Mouse (Mus musculus) hindbrain, embryonic 12.5 days (tissue): ENCODE results near the gene Cyb561a3. TPM values are rescaled to one million over a fixed set of nuclear protein-coding genes. Genes with fewer than 3 reads are reported as not detected.
"Not testable (repeated sequence)": the region's sequence is repeated elsewhere in the genome, so short reads cannot be mapped to it uniquely, and the experiment has no call there.

Experiments
- ATAC-seq: fragments of 200-750 bp; cut with Nextera tagmentation; 2 replicates; pipeline ENCODE4 v1.8.0; 2017; ENCODE audit warnings: moderate TSS enrichment; ENCODE audit not compliant: low FRiP score
- H3K27ac ChIP-seq: fragments of 300-500 bp; sonication (generic); 2 replicates; pipeline ENCODE4 v1.5.1; 2016; ENCODE audit warnings: mild to moderate bottlenecking
- H3K27me3 ChIP-seq: fragments of 300-500 bp; sonication (generic); 2 replicates; pipeline ENCODE4 v1.6.1; 2016; ENCODE audit warnings: mild to moderate bottlenecking
- H3K36me3 ChIP-seq: fragments of 300-500 bp; sonication (generic); 2 replicates; pipeline ENCODE4 v1.6.1; 2016; ENCODE audit warnings: mild to moderate bottlenecking
- H3K4me1 ChIP-seq: fragments of 300-500 bp; sonication (generic); 2 replicates; pipeline ENCODE4 v1.6.1; 2016
- H3K4me2 ChIP-seq: fragments of 300-500 bp; sonication (generic); replicated peaks from 2 replicates; pipeline ENCODE4 v1.6.1; 2016; ENCODE audit warnings: mild to moderate bottlenecking
- H3K4me3 ChIP-seq: fragments of 300-500 bp; sonication (generic); 2 replicates; pipeline ENCODE4 v1.5.1; 2016; ENCODE audit warnings: mild to moderate bottlenecking
- H3K9ac ChIP-seq: fragments of 300-500 bp; sonication (generic); 2 replicates; pipeline ENCODE4 v1.6.1; 2016; ENCODE audit warnings: mild to moderate bottlenecking, moderate library complexity
- H3K9me3 ChIP-seq: fragments of 300-500 bp; sonication (generic); replicated peaks from 2 replicates; pipeline ENCODE4 v1.6.1; 2016; ENCODE audit warnings: mild to moderate bottlenecking
- WGBS: fragments of 180-500 bp; shearing (Covaris S2); methylation state at CpG from one replicate; pipeline ENCODE4 v1.1.7; 2016; 5-methylcytosine and 5-hydroxymethylcytosine counted together
- polyA plus RNA-seq: library from polyadenylated mRNA; unstranded; fragments of >200 nt; fragmentation: Nextera tagmentation; extraction: Ambion mirVana; gene quantifications from 2 replicates; pipeline ENCODE4 v1.2.1, GENCODE M21; 2016

Gene Cyb561a3
- polyA plus RNA-seq = 15.8 and 16.3 TPM in 2 replicates

DNA sequence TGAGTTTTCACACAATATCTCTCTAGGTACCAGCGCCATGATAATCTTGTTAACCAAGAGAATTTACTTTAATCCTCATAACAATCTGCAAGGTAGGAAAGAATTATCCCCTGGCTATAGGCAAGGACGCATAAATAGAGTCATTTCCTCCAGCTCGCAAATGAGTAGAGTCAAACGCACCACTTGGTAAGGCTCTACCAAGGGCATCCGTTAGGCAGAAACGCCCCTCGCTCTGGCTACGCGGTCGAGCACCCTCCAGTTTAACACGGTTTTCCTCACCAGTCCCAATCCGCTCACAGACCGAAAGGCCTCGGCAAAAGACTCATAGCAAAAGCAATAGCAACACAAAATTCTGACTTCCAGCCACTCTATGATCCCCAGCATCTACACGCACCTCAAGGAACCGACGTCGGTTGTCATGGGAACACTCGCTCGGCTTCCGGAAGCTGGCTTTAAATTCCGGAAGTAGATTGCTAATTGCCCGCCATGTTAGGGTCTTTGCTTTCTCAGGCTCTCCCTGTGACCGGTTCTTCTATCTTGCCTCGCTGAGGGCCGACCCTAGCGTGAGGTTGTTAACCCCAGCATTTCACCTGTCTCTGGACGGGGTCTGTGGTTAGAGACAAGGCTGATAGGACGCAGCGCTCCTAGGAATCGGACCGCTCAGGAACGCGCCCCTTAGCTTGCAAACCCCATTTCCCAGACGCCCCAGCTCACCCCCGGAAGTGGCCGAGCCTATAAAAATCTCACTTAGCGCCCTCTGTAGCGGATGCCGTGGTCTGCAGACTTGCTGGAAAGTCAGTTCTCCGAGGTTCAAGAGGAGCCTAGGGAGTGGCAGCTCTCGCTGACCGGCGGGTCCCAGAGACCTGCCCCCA lies at the start of gene Cyb561a3, which contains the start of gene Tmem138:
Cyb561a3 (plus strand) TSS at position 483 of the 872 bp plus-strand sequence.
Tmem138 (minus strand) TSS at position 673 of the 872 bp plus-strand sequence.
- Histone ChIP-seq H3K27me3 (no peaks in the 10 kb centered on the region), H3K27ac (peak within 1 kb of the TSS; percentile 94), H3K9ac (peak within 1 kb of the TSS; percentile 72), H3K9me3 (no peaks in the 10 kb centered on the region), H3K4me1 (peaks cover 13% of the 10 kb centered on the region), H3K4me2 (peak within 1 kb of the TSS; percentile 83), H3K36me3 (peaks cover 24% of the 10 kb centered on the region), H3K4me3 (peak within 1 kb of the TSS; percentile 68)
- WGBS = under 1% methylated on average over 44 of the region's 44 CpGs
- peak; percentile 97 for ATAC-seq

DNA sequence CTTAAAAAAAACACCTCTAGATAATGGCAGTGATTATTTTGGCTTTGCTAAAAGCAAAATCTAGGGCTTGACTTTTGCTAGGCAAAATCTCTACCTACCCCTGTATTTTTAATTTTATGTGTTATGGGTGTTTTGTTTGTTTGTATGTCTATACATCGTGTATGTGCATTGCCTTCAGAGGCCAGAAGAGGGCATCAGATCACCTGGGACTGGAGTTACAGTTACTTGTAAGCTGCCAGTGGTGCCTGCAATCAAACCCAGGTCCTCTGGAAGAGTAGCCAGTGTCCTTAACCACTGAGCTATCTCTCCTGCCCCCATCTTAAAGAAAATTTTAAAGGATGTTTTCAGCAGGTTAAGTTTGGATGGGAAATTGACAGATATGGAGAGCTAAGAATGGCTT lies 46.9 kb upstream of the Cyb561a3 start:
- Histone ChIP-seq H3K4me1 (peaks cover 17% of the 10 kb centered on the region), H3K36me3 (peaks cover 49% of the 10 kb centered on the region), H3K9ac (no peak overlapping the region), H3K27ac (no peak overlapping the region), H3K27me3 (no peaks in the 10 kb centered on the region), H3K4me3 (no peak overlapping the region), H3K4me2 (no peak overlapping the region), H3K9me3 (no peaks in the 10 kb centered on the region)
- ATAC-seq = no peak
- 89% methylated on average over 1 of the region's 1 CpGs for WGBS

DNA sequence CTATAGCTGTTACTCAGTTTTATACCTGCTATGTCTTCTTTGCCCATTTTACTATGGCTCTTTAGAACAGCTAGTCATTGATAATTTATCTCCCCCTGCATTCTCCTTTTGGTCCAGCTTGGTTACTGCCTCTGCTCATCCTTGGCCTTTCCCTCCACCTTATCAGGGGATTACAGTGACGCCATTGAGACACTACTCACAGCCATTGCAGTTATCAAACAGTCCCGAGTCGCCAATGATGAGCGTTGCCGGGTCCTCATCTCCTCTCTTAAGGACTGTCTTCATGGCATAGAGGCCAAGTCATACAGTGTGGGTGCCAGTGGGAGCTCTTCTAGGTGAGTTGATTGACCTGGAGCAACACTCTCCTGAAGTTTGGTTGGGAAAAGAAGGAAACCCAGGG lies 37.5 kb upstream of the Cyb561a3 start:
- WGBS = 97% methylated on average over 5 of the region's 5 CpGs
- no peak for ATAC-seq
- peaks cover 89% of the 10 kb centered on the region for H3K36me3 ChIP-seq

DNA sequence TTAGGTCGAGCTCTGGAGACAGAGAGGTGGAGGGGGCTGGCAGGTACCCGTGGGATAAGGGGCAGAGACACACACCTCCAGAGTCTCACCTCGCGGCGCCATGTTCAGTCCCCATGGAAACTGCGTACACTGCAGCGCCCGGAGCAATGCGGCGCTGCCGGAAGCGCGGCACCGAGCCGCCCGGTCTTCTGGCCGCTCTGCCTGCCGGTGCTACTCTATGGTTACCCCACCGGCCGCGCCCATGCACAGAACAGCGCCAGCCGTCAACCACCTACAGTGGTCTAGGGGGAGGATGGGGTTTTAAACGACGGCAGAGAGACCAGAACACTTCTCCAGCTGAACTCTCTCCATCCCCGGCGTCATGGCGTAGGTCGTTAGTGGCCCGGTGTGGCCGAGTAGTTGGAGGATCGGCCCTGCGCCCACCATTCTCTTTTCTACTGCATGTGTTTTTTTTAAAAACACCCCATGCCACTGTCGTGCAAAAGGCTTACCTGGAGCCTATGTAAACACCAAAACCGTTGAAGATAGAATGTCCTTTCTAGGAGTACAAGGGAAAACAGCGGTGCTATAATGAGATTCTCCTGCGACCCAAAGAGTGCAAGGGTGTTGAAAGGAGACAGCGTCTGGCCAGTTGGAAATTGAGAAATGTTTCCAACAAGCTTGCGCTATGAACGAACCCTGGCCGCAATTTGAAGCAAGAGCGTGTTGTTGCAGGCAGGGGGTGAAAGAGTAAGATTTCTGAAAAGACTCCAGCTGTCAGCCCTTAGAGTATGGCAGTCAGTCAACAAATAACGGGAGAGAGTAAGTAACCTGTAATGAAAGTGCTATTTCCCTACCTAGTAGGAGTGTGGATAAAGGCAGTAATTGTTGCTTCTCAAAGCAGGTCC lies 21.1 kb upstream of the Cyb561a3 start, which contains the start of gene Tmem216:
Tmem216 (minus strand) TSS at position 615 of the 887 bp plus-strand sequence.
- Histone ChIP-seq H3K27ac (peak within 1 kb of the TSS; percentile 86), H3K27me3 (no peaks in the 10 kb centered on the region), H3K36me3 (peaks cover 12% of the 10 kb centered on the region), H3K4me2 (peak within 1 kb of the TSS; percentile 84), H3K4me3 (peak within 1 kb of the TSS; percentile 60), H3K9me3 (no peaks in the 10 kb centered on the region), H3K4me1 (peaks cover 14% of the 10 kb centered on the region), H3K9ac (peak within 1 kb of the TSS; percentile 74)
- ATAC-seq = peak; percentile 98
- 1% methylated on average over 43 of the region's 43 CpGs for WGBS

More for the DNA sequence above, 37.5 kb upstream of the Cyb561a3 start:
- H3K9ac ChIP-seq = no peak overlapping the region
- no peaks in the 10 kb centered on the region for H3K27me3 ChIP-seq
- H3K4me1 ChIP-seq = no peaks in the 10 kb centered on the region
- H3K4me2 ChIP-seq = no peak overlapping the region
- no peak overlapping the region for H3K27ac ChIP-seq
- H3K4me3 ChIP-seq = no peak overlapping the region
- H3K9me3 ChIP-seq = no peaks in the 10 kb centered on the region

DNA sequence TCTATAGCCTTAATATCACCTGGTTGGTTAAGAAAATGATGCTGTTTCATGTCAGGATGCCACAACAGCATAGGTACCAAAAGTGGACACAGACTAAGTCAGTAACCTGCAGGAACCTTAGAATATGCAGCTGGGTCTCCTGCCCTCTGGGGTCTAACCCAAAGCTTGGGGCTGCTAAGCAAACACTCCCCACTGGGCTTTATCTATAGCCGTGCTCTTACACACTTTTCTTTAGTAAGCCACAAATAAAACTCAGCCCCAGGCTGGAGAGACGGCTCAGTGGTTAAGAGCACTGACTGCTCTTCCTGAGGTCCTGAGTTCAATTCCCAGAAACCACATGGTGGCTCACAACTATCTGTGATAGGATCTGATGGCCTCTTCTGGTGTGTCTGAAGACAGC lies 20.0 kb upstream of the Cyb561a3 start:
- WGBS = 65% methylated on average over 2 of the region's 2 CpGs
- H3K4me3 ChIP-seq = no peak overlapping the region

DNA sequence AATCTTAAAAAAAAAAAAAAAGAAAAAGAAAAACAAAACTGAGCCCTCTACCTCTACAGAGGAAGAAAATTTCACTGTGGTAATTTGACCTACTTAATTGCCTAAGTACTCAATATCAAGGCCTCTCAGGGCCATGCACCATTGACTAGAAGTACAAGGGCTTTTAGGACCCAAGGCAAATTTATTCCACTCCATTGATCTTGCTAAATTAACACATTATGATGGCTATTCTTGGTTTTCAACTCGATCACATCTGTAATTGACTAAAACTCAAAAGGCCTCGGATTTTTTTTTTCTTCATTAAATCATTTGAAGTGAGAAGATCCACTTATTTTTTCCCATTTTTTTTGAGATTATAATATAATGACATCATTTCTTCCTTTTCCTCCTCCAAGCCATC lies 19.5 kb upstream of the Cyb561a3 start:
- H3K4me1 ChIP-seq = peaks cover 14% of the 10 kb centered on the region
- no peaks in the 10 kb centered on the region for H3K36me3 ChIP-seq
- no peak overlapping the region for H3K9ac ChIP-seq
- ATAC-seq = no peak
- no peaks in the 10 kb centered on the region for H3K27me3 ChIP-seq
- H3K4me2 ChIP-seq = no peak overlapping the region
- WGBS = 76% methylated on average over 2 of the region's 2 CpGs
- no peak overlapping the region for H3K27ac ChIP-seq
- no peaks in the 10 kb centered on the region for H3K9me3 ChIP-seq
- no peak overlapping the region for H3K4me3 ChIP-seq

More for the DNA sequence above, 20.0 kb upstream of the Cyb561a3 start:
- Histone ChIP-seq H3K36me3 (peaks cover 3% of the 10 kb centered on the region; the same call in 1 of the 2 replicates), H3K27ac (no peak overlapping the region), H3K4me2 (0 out of 2 replicates have a peak overlapping the region, but pooled peaks have one; percentile 84), H3K4me1 (peaks cover 14% of the 10 kb centered on the region), H3K9me3 (no peaks in the 10 kb centered on the region), H3K27me3 (no peaks in the 10 kb centered on the region), H3K9ac (no peak overlapping the region)
- no peak for ATAC-seq

DNA sequence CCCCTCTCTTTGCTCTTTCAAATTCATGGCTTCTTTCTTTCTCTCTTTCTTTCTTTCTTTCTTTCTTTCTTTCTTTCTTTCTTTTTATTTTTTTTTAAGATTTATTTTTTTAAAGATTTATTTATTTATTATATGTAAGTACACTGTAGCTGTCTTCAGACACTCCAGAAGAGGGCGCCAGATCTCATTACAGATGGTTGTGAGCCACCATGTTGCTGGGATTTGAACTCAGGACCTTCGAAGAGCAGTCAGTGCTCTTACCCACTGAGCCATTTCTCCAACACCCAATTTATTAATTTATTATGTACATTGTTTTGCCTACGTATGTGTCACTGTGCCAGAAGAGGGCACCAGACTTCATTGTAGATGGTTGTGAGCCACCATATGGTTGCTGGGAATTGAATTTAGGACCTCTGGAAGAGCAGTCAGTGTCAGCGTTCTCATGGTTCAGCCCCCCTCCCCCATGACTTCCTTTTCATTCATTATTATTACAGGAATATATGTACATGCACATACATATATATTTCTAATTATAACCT lies 19.1 kb upstream of the Cyb561a3 start:
- not testable (repeated sequence) for H3K27ac ChIP-seq, H3K9ac ChIP-seq, H3K4me3 ChIP-seq, H3K9me3 ChIP-seq, H3K36me3 ChIP-seq, ATAC-seq, H3K27me3 ChIP-seq, H3K4me2 ChIP-seq
- 79% methylated on average over 4 of the region's 4 CpGs for WGBS
- H3K4me1 ChIP-seq = peaks cover 14% of the 10 kb centered on the region

DNA sequence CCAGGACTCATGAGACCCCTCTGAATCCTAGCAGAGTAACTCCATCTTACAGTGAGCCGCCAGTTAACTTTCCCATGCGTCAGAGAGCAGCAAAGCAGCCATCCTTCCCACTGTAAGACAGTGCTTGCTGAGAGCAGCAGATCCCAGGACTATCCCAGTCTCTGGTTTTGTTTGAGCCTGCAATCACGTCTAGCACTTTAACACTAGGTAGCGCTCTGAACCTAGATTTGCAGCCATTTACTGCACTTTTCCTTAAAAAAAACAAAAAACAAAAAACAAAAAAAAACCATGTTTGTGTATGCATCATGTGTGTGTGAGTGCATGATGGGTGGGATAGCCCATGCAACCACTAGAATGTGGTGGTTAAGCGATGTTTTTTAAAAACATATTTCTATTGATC lies 16.9 kb upstream of the Cyb561a3 start:
- H3K4me2 ChIP-seq = no peak overlapping the region
- no peaks in the 10 kb centered on the region for H3K36me3 ChIP-seq
- no peaks in the 10 kb centered on the region for H3K27me3 ChIP-seq
- H3K4me3 ChIP-seq = no peak overlapping the region
- 38% methylated on average over 5 of the region's 5 CpGs for WGBS
- peaks cover 9% of the 10 kb centered on the region for H3K4me1 ChIP-seq
- H3K9ac ChIP-seq = no peak overlapping the region
- no peaks in the 10 kb centered on the region for H3K9me3 ChIP-seq
- ATAC-seq = no peak
- no peak overlapping the region for H3K27ac ChIP-seq

DNA sequence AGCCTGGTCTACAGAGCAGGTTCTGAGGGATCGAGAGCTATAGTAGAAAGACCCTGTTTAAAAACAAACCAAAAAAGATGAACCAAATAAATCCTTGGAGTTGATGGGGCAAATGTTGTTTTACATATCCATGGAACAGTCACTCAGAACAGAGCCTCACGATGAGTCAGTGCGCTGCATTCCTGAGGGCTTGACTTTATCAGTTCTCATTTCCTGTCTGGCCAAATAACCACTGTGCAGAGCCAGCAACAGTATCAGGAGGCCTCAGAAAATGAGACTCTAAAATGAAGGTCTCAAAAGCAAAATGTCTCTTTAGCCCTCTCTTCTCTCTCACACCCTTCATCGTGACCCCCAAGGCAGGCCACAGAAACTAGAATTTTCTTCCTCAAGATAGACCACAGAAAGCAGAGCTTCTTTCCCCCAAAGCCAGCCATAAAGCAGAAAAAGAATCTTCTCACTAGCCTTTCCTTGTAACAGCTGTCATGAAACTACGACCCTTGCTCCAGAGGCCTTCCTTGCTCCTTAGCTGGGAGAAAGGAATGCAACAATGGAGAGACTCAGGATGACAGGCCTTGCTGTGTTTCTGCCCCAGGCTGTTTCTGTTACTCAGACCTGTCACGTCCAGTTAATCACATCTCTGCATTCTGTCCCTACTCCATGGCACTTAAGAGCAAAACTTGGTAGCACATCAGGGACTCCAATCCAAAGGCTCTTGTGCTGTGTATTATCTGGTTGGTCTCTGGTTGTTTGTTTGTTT lies 15.2 kb upstream of the Cyb561a3 start:
- H3K4me1 ChIP-seq = no peaks in the 10 kb centered on the region
- H3K27ac ChIP-seq = no peak overlapping the region
- H3K4me2 ChIP-seq = no peak overlapping the region
- H3K4me3 ChIP-seq = no peak overlapping the region
- no peaks in the 10 kb centered on the region for H3K36me3 ChIP-seq
- WGBS = 61% methylated on average over 6 of the region's 6 CpGs
- ATAC-seq = no peak
- H3K9ac ChIP-seq = peak overlapping the region; percentile 8; the same call in 1 of the 2 replicates
- no peaks in the 10 kb centered on the region for H3K9me3 ChIP-seq
- no peaks in the 10 kb centered on the region for H3K27me3 ChIP-seq

DNA sequence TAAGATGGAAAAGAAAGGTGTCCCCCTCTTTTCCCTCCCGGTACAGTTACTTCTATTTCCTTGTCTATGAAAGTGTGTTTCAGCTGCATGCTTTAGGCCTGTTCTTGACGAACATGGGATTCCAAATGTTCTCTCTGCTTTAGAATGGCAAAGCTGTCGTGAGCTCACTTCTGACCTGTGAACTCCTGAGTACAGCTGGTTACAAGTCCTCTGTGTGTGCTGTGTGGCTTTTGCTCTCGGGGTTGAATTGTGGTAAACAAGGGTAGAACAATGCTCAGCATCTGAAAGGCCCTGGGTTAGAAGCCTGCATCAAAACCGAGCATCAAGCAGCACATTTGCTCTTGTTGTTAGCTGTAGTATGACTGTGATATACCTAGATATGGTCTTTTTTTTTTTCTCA lies 14.6 kb upstream of the Cyb561a3 start:
- H3K4me3 ChIP-seq = no peak overlapping the region
- 61% methylated on average over 5 of the region's 5 CpGs for WGBS

DNA sequence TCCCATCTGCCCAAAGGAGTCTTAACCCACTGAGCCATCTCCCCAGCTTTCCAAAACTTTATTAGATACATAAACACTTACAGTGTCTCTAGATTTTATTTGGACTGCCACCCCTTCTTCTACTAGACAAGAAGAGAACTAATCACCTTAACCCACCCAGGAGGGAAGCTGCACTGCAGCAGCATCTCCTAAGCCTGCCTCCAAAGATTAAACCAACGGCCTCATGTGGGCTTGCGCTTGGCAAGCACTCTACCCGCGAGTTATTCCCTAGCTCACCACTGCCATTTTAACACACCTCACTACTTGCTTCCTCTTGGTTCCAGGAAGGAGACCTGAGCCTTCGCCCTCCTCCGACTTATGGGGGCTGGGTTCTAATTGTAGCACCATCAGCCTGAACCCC lies 12.7 kb upstream of the Cyb561a3 start:
- no peak overlapping the region for H3K4me2 ChIP-seq
- H3K36me3 ChIP-seq = no peaks in the 10 kb centered on the region
- H3K27me3 ChIP-seq = no peaks in the 10 kb centered on the region
- no peak for ATAC-seq
- 88% methylated on average over 6 of the region's 6 CpGs for WGBS
- H3K4me3 ChIP-seq = no peak overlapping the region
- H3K27ac ChIP-seq = no peak overlapping the region
- H3K4me1 ChIP-seq = no peaks in the 10 kb centered on the region
- H3K9me3 ChIP-seq = no peaks in the 10 kb centered on the region
- H3K9ac ChIP-seq = no peak overlapping the region

More for the DNA sequence above, 14.6 kb upstream of the Cyb561a3 start:
- H3K9ac ChIP-seq = no peak overlapping the region
- H3K4me2 ChIP-seq = no peak overlapping the region
- H3K4me1 ChIP-seq = no peaks in the 10 kb centered on the region
- no peaks in the 10 kb centered on the region for H3K9me3 ChIP-seq
- H3K36me3 ChIP-seq = no peaks in the 10 kb centered on the region
- no peak for ATAC-seq
- H3K27ac ChIP-seq = no peak overlapping the region
- no peaks in the 10 kb centered on the region for H3K27me3 ChIP-seq
